Mouse (Mus musculus): Measurements from ENCODE around the gene Nr2c1.
A peak's percentile ranks its signal among the peaks of the same experiment; 100 is the strongest.

The Nr2c1 gene

GRCm38 (mm10) chr10:94147756-94148531 lies at the start of gene Nr2c1:
Gene Nr2c1 (plus strand): TSS chr10:94148023.
- DNase-seq: peak; percentile 95 to 96

GRCm38 (mm10) chr10:94098100-94098499 lies 49.7 kb upstream of the Nr2c1 start:
- no peak for DNase-seq

GRCm38 (mm10) chr10:94105498-94105897 lies 42.3 kb upstream of the Nr2c1 start:
- no peak for DNase-seq

- DNase-seq: no peak
These were observed 40.7 kb upstream of the Nr2c1 start for GRCm38 (mm10) chr10:94107168-94107567.

- DNase-seq: no peak
These were observed 40.2 kb upstream of the Nr2c1 start for GRCm38 (mm10) chr10:94107607-94108006.

GRCm38 (mm10) chr10:94108791-94109190 lies 39.0 kb upstream of the Nr2c1 start:
- DNase-seq: no peak

GRCm38 (mm10) chr10:94110834-94111754 lies 36.7 kb upstream of the Nr2c1 start:
- no peak for DNase-seq

GRCm38 (mm10) chr10:94112207-94112606 lies 35.6 kb upstream of the Nr2c1 start:
- no peak for DNase-seq

GRCm38 (mm10) chr10:94115893-94116599 lies 31.8 kb upstream of the Nr2c1 start:
- DNase-seq: peak; percentile 93 to 95

- peak in 1 of 2 experiments; percentile 41 for DNase-seq
These were observed 31.0 kb upstream of the Nr2c1 start for GRCm38 (mm10) chr10:94116781-94117340.

- no peak for DNase-seq
These were observed 29.9 kb upstream of the Nr2c1 start for GRCm38 (mm10) chr10:94117916-94118315.

- DNase-seq: no peak
These were observed 28.8 kb upstream of the Nr2c1 start for GRCm38 (mm10) chr10:94118993-94119392.

- no peak for DNase-seq
These were observed 27.1 kb upstream of the Nr2c1 start for GRCm38 (mm10) chr10:94120676-94121075.

GRCm38 (mm10) chr10:94122595-94122994 lies 25.2 kb upstream of the Nr2c1 start:
- no peak for DNase-seq

GRCm38 (mm10) chr10:94123581-94123980 lies 24.2 kb upstream of the Nr2c1 start:
- DNase-seq: no peak

GRCm38 (mm10) chr10:94124376-94124775 lies 23.4 kb upstream of the Nr2c1 start:
- DNase-seq: peak; percentile 63 to 65

- DNase-seq: peak; percentile 89 to 91
These were observed 18.1 kb upstream of the Nr2c1 start for GRCm38 (mm10) chr10:94129680-94130119.

GRCm38 (mm10) chr10:94133081-94133480 lies 14.7 kb upstream of the Nr2c1 start:
- DNase-seq: peak; percentile 77

GRCm38 (mm10) chr10:94133674-94134073 lies 14.1 kb upstream of the Nr2c1 start:
- no peak for DNase-seq

GRCm38 (mm10) chr10:94134535-94135390 lies 13.1 kb upstream of the Nr2c1 start:
- peak in 1 of 2 experiments; percentile 23 for DNase-seq

- no peak for DNase-seq
These were observed 8.8 kb upstream of the Nr2c1 start for GRCm38 (mm10) chr10:94138890-94139482.

All from cerebellum, postnatal 10 days (tissue).